Mouse (Mus musculus) heart, adult 2 months (tissue): ENCODE results near the gene Cnnm1.

Source experiments
- CTCF ChIP-seq: fragments of 200-600 bp; IDR thresholded peaks from 2 replicates; pipeline ENCODE4 v1.8.1; 2022; ENCODE audit warnings: antibody characterized with exemption, mild to moderate bottlenecking, moderate library complexity
- POLR2A ChIP-seq: fragments of 200-500 bp; IDR thresholded peaks from 2 replicates; pipeline ENCODE4 v1.6.1; 2011; ENCODE audit warnings: mild to moderate bottlenecking, low read depth, low read length, control low read depth; ENCODE audit not compliant: insufficient read depth

- no peak for TF ChIP-seq CTCF
- TF ChIP-seq POLR2A: no peak
Observed at GRCm38 (mm10) chr19:43494914-43495313, 54.7 kb downstream of the Cnnm1 start.
